Comparison of ENCODE assay signal across 8 mouse cellular contexts in the genomic region with DNA sequence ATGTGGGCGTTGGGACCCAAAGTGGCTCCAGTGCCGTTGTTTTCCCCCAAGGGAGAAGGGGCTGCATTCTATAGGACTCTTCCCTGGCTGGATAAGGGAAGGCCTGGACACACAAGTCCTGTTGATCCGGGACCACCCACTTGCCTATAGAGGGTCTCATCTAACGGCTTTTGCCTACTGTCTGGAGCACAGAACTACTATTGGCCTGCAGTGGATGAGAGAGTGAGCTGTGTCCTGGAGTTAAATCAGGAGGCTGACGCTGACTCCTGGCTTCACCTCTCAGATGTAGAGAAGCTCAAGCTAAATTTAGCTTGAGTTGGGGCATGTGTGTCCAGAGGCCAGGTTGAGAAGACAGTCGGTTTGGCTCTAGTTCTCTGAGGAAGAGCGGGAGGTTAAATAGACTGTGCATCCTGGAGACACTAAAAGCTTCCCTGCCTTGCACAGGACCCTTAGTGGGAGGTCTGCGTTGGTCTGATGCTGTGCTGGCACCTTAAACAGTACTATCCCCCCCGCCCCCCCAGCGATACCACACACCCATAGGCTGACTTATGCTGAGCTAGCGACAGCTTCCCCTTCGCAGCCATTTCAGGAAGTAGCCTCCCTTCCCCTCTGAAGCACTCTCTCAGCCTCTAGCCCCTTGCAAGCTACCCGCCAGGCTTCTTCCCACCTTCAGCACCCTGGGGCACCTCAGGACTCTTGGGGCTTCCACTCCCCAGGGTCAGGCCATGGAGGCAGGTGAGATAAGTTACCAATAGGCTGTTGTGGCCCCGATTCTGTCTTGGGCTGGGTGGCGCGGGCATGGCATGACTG. TPM values are rescaled to one million over a fixed set of nuclear protein-coding genes. Genes with fewer than 3 reads are reported as not detected.
A peak's percentile ranks its signal among the peaks of the same experiment; 100 is the strongest.
DNase-seq lines count a peak whose midpoint lies in the region; ATAC-seq and TF ChIP-seq lines count a peak whose summit lies in the region.

No protein-coding gene starts in this region.

- H3K4me3 ChIP-seq in C2C12 (ENCODE audit: insufficient read depth, poor library complexity, severe bottlenecking): peak overlapping the region; percentile 50
- peak overlapping the region; percentile 80 for H3K4me3 ChIP-seq in G1E (ENCODE audit: low read depth, low read length)
- H3K4me3 ChIP-seq in forebrain, embryonic 14.5 days (ENCODE audit: low read depth, low read length): peak overlapping the region; percentile 88
- peak overlapping the region; percentile 82 for H3K4me3 ChIP-seq in stomach, embryonic 15.5 days (replicated peaks)

- H3K79me3 ChIP-seq in C2C12 (ENCODE audit: low read depth): no peaks in the 10 kb centered on the region

- peaks cover 56% of the 10 kb centered on the region for H3K4me1 ChIP-seq in G1E (ENCODE audit: insufficient read depth, low read depth, low read length)
- peaks cover 4% of the 10 kb centered on the region; the same call in 1 of the 2 replicates for H3K4me1 ChIP-seq in forebrain, embryonic 14.5 days (ENCODE audit: control insufficient read depth, insufficient read depth, low read length)
- peaks cover 11% of the 10 kb centered on the region for H3K4me1 ChIP-seq in stomach, embryonic 15.5 days

- peak; percentile 58 for ATAC-seq in G1E (ENCODE audit: extremely low read depth, insufficient number of reproducible peaks, low FRiP score, poor library complexity, severe bottlenecking)
- peak; percentile 30; the same call in 1 of the 2 replicates for ATAC-seq in forebrain, embryonic 14.5 days
- ATAC-seq in megakaryocyte, adult 5-6 weeks (ENCODE audit: poor library complexity, severe bottlenecking): peak; percentile 58
- ATAC-seq in stomach, embryonic 15.5 days (ENCODE audit: insufficient read depth, low FRiP score, low read depth): no peak; the same call in 1 of the 2 replicates

- peak overlapping the region; percentile 89 for H3K9ac ChIP-seq in forebrain, embryonic 14.5 days (ENCODE audit: low read length)
- H3K9ac ChIP-seq in stomach, embryonic 15.5 days: peak overlapping the region; percentile 66

- peak; percentile 78 for DNase-seq in G1E (ENCODE audit: low spot score)
- DNase-seq in forebrain, embryonic 14.5 days (ENCODE audit: low spot score): peak; percentile 53
- peak; percentile 24 for DNase-seq in hindlimb bud, embryonic 11.5 days (ENCODE audit: extremely low spot score, low read depth, low spot score)
- no peak for DNase-seq in adrenal gland, adult 8-10 months
- DNase-seq in embryo, embryonic 11 days: no peak

- H3ac ChIP-seq in C2C12 (ENCODE audit: control insufficient read depth, insufficient read length, low read depth): peak overlapping the region; percentile 76

- H3K4me2 ChIP-seq in forebrain, embryonic 14.5 days (ENCODE audit: low read length): peak overlapping the region; percentile 87
- H3K4me2 ChIP-seq in stomach, embryonic 15.5 days: peak overlapping the region; percentile 70

- H3K79me2 ChIP-seq in C2C12 (ENCODE audit: control insufficient read depth, insufficient read depth): no peaks in the 10 kb centered on the region

- H3K36me3 ChIP-seq in C2C12 (ENCODE audit: control insufficient read depth, insufficient read depth) (peaks cover 15% of the 10 kb centered on the region), G1E (replicated peaks) (peaks cover 74% of the 10 kb centered on the region)
- H3K36me3 ChIP-seq in forebrain, embryonic 14.5 days (ENCODE audit: control insufficient read depth, insufficient read depth, low read length): peaks cover 44% of the 10 kb centered on the region
- H3K36me3 ChIP-seq in stomach, embryonic 15.5 days: peaks cover 23% of the 10 kb centered on the region; the same call in 1 of the 2 replicates

- no peak for TF ChIP-seq CTCF in C2C12 (IDR thresholded peaks at IDR 0.05; ENCODE audit: control insufficient read depth, insufficient read depth, insufficient read length)
- no peak for TF ChIP-seq CTCF in G1E (IDR thresholded peaks at IDR 0.05; ENCODE audit: low read depth, low read length)

- H3K27me3 ChIP-seq in C2C12 (ENCODE audit: control insufficient read depth, insufficient read depth, insufficient read length) (no peaks in the 10 kb centered on the region), G1E (ENCODE audit: insufficient read depth, low read length) (no peaks in the 10 kb centered on the region)
- no peaks in the 10 kb centered on the region for H3K27me3 ChIP-seq in forebrain, embryonic 14.5 days (replicated peaks; ENCODE audit: control insufficient read depth, insufficient read depth, low read length)
- H3K27me3 ChIP-seq in stomach, embryonic 15.5 days (replicated peaks): no peaks in the 10 kb centered on the region

- 26% methylated on average over 16 of the region's 16 CpGs for WGBS in forebrain, embryonic 14.5 days
- 23% methylated on average over 16 of the region's 16 CpGs for WGBS in stomach, embryonic 15.5 days

- H3K9me3 ChIP-seq in G1E (replicated peaks): no peaks in the 10 kb centered on the region
- H3K9me3 ChIP-seq in forebrain, embryonic 14.5 days (replicated peaks; ENCODE audit: control insufficient read depth, low read length): no peaks in the 10 kb centered on the region
- H3K9me3 ChIP-seq in stomach, embryonic 15.5 days: no peaks in the 10 kb centered on the region

- peak overlapping the region; percentile 90 for H3K27ac ChIP-seq in forebrain, embryonic 14.5 days (ENCODE audit: low read depth, low read length)
- H3K27ac ChIP-seq in stomach, embryonic 15.5 days: peak overlapping the region; percentile 98

TF ChIP-seq in C2C12, 6 proteins besides CTCF, POLR2A, EP300 and RAD21:
- no peak for TF ChIP-seq USF1 (IDR thresholded peaks at IDR 0.05; ENCODE audit: low read depth)
- TF ChIP-seq MYOG (IDR thresholded peaks at IDR 0.05; ENCODE audit: control insufficient read depth, extremely low read depth, insufficient read length): no peak
- TF ChIP-seq FOSL1 (IDR thresholded peaks at IDR 0.05; ENCODE audit: insufficient read depth, low read length, poor library complexity, severe bottlenecking): no peak
- no peak for TF ChIP-seq MYOD1 (IDR thresholded peaks at IDR 0.05; ENCODE audit: control insufficient read depth, insufficient read length, low read depth)
- no peak for TF ChIP-seq MAX (IDR thresholded peaks at IDR 0.05)
- TF ChIP-seq CEBPB (IDR thresholded peaks at IDR 0.05; ENCODE audit: low read depth): no peak

RNA-seq across cellular contexts. Expression of gene Dennd4b, which starts 1.2 kb away (rescaled TPM):
- polyA plus RNA-seq in C2C12 (2012; fragmentation: generic; extraction: Trizol) (2.6 TPM), G1E (2012) (73.7 and 105 TPM in 2 replicates)
- total RNA-seq in G1E (2014; fragmentation: Nextera tagmentation) (42.3 and 68.2 TPM in 2 replicates), G1E (2017) (9.8 and 15.2 TPM in 2 replicates)
- polyA plus RNA-seq in forebrain, embryonic 14.5 days (2014; fragmentation: Nextera tagmentation; extraction: Ambion mirVana): 3.4 and 3.7 TPM in 2 replicates
- 30.8 and 38.1 TPM in 2 replicates for total RNA-seq in megakaryocyte, adult 5-6 weeks (2015)
- 20.0 and 21.2 TPM in 2 replicates for total RNA-seq in megakaryocyte, adult 5-6 weeks (2017)
- 4.0 and 4.2 TPM in 2 replicates for polyA plus RNA-seq in stomach, embryonic 15.5 days (2015; fragmentation: Nextera tagmentation; extraction: Ambion mirVana)
- total RNA-seq in adrenal gland, adult 8-10 months (2022): 10 to 100 TPM in 3 of 4 experiments, 1 to 10 TPM in 1; 9.2 to 14.5 (median 12.8) TPM

RNA-seq across cellular contexts. Expression of gene Crtc2, which starts 12.2 kb away (rescaled TPM):
- polyA plus RNA-seq in C2C12 (2012; fragmentation: generic; extraction: Trizol): 25.7 TPM
- 51.8 and 67.0 TPM in 2 replicates for total RNA-seq in G1E (2014; fragmentation: Nextera tagmentation)
- 6.4 and 9.6 TPM in 2 replicates for total RNA-seq in G1E (2017)
- 58.5 and 68.9 TPM in 2 replicates for polyA plus RNA-seq in G1E (2012)
- 10.7 and 14.1 TPM in 2 replicates for polyA plus RNA-seq in forebrain, embryonic 14.5 days (2014; fragmentation: Nextera tagmentation; extraction: Ambion mirVana)
- total RNA-seq in megakaryocyte, adult 5-6 weeks (2015): 48.1 and 49.5 TPM in 2 replicates
- total RNA-seq in megakaryocyte, adult 5-6 weeks (2017): 11.3 and 19.4 TPM in 2 replicates
- 16.5 and 22.3 TPM in 2 replicates for polyA plus RNA-seq in stomach, embryonic 15.5 days (2015; fragmentation: Nextera tagmentation; extraction: Ambion mirVana)
- 10 to 100 TPM; 43.5 to 73.2 (median 63.9) TPM for total RNA-seq in adrenal gland, adult 8-10 months (2022)

RNA-seq across cellular contexts. Expression of gene Slc39a1, which starts 18.2 kb away (rescaled TPM):
- polyA plus RNA-seq in C2C12 (2012; fragmentation: generic; extraction: Trizol) (82.1 TPM), G1E (2012) (14.0 and 15.6 TPM in 2 replicates)
- total RNA-seq in G1E (2014; fragmentation: Nextera tagmentation) (31.8 and 35.8 TPM in 2 replicates), G1E (2017) (38.0 and 42.7 TPM in 2 replicates)
- 40.0 and 47.0 TPM in 2 replicates for polyA plus RNA-seq in forebrain, embryonic 14.5 days (2014; fragmentation: Nextera tagmentation; extraction: Ambion mirVana)
- total RNA-seq in megakaryocyte, adult 5-6 weeks (2015): 20.9 and 23.7 TPM in 2 replicates
- total RNA-seq in megakaryocyte, adult 5-6 weeks (2017): 38.3 and 44.1 TPM in 2 replicates
- polyA plus RNA-seq in stomach, embryonic 15.5 days (2015; fragmentation: Nextera tagmentation; extraction: Ambion mirVana): 104 and 111 TPM in 2 replicates
- total RNA-seq in adrenal gland, adult 8-10 months (2022): 100 to 1,000 TPM; 129 to 172 (median 151) TPM

RNA-seq across cellular contexts. Expression of gene Creb3l4, which starts 22.8 kb away (rescaled TPM):
- polyA plus RNA-seq in C2C12 (2012; fragmentation: generic; extraction: Trizol) (0.06 TPM), G1E (2012) (not detected in 2 replicates)
- total RNA-seq in G1E (2014; fragmentation: Nextera tagmentation) (not detected in 2 replicates), G1E (2017) (0.16 TPM in 1 of 2 replicates, not detected in the other)
- 4.1 and 4.2 TPM in 2 replicates for polyA plus RNA-seq in forebrain, embryonic 14.5 days (2014; fragmentation: Nextera tagmentation; extraction: Ambion mirVana)
- total RNA-seq in megakaryocyte, adult 5-6 weeks (2015): 0.67 TPM in 1 of 2 replicates, not detected in the other
- 0.37 TPM in 1 of 2 replicates, not detected in the other for total RNA-seq in megakaryocyte, adult 5-6 weeks (2017)
- polyA plus RNA-seq in stomach, embryonic 15.5 days (2015; fragmentation: Nextera tagmentation; extraction: Ambion mirVana): 21.4 and 22.5 TPM in 2 replicates
- 1 to 10 TPM in 1 of 4 experiments, under 1 TPM in 3; 0.35 to 1.3 (median 0.63) TPM for total RNA-seq in adrenal gland, adult 8-10 months (2022)

RNA-seq across cellular contexts. Expression of gene Gatad2b, which starts 26.8 kb away (rescaled TPM):
- polyA plus RNA-seq in C2C12 (2012; fragmentation: generic; extraction: Trizol) (14.2 TPM), G1E (2012) (5.1 and 6.8 TPM in 2 replicates)
- total RNA-seq in G1E (2014; fragmentation: Nextera tagmentation) (176 and 211 TPM in 2 replicates), G1E (2017) (15.2 and 19.1 TPM in 2 replicates)
- polyA plus RNA-seq in forebrain, embryonic 14.5 days (2014; fragmentation: Nextera tagmentation; extraction: Ambion mirVana): 14.4 and 15.7 TPM in 2 replicates
- total RNA-seq in megakaryocyte, adult 5-6 weeks (2015): 91.6 and 110 TPM in 2 replicates
- 25.3 and 33.5 TPM in 2 replicates for total RNA-seq in megakaryocyte, adult 5-6 weeks (2017)
- polyA plus RNA-seq in stomach, embryonic 15.5 days (2015; fragmentation: Nextera tagmentation; extraction: Ambion mirVana): 10.5 and 10.8 TPM in 2 replicates
- total RNA-seq in adrenal gland, adult 8-10 months (2022): 10 to 100 TPM; 62.6 to 85.2 (median 71.6) TPM

Comparison
In these comparisons a context has a peak if more than half of its experiments do, and no peak if none do; other contexts are left out.
1. DNase-seq: peak in G1E (single experiment), forebrain, embryonic 14.5 days (single experiment) and hindlimb bud, embryonic 11.5 days (single experiment); none in adrenal gland, adult 8-10 months (single experiment) and embryo, embryonic 11 days (single experiment).
2. RNA of gene Dennd4b, which starts 1.2 kb away (polyA plus RNA-seq): 73.7 to 105 TPM in G1E; 4.0 to 4.2 TPM in stomach, embryonic 15.5 days, 3.4 to 3.7 TPM in forebrain, embryonic 14.5 days and 2.6 TPM in C2C12 (single experiment); every median in the first group is over 10 times any median in the second.
3. Peak in every context shown above with its lines, with median percentiles within 50 percentile points of each other: H3K4me3 ChIP-seq.